Mouse (Mus musculus) intestine, postnatal 0 days (tissue): ENCODE results near the gene Ggta1. TPM values are rescaled to one million over a fixed set of nuclear protein-coding genes. Genes with fewer than 3 reads are reported as not detected.

Experiments used
- ATAC-seq: fragments of 200-750 bp; cut with Nextera tagmentation; 2 replicates; pipeline ENCODE4 v1.8.0; 2017; ENCODE audit warnings: mild to moderate bottlenecking, moderate TSS enrichment, moderate library complexity
- H3K27ac ChIP-seq: fragments of 300-500 bp; sonication (generic); 2 replicates; pipeline ENCODE4 v1.5.1; 2014; ENCODE audit warnings: mild to moderate bottlenecking, low read depth, low read length, moderate library complexity
- H3K27me3 ChIP-seq: fragments of 300-500 bp; sonication (generic); replicated peaks from 2 replicates; pipeline ENCODE4 v1.6.1; 2014; ENCODE audit warnings: low read length, mixed read lengths; ENCODE audit not compliant: control insufficient read depth, insufficient read depth
- H3K36me3 ChIP-seq: fragments of 300-500 bp; sonication (generic); 2 replicates; pipeline ENCODE4 v1.6.1; 2014; ENCODE audit warnings: mild to moderate bottlenecking, moderate library complexity; ENCODE audit not compliant: control insufficient read depth, insufficient read depth
- H3K4me1 ChIP-seq: fragments of 300-500 bp; sonication (generic); replicated peaks from 2 replicates; pipeline ENCODE4 v1.6.1; 2014; ENCODE audit warnings: antibody characterized with exemption, low read length, mixed read lengths; ENCODE audit not compliant: control insufficient read depth, insufficient read depth
- H3K4me2 ChIP-seq: fragments of 300-500 bp; sonication (generic); replicated peaks from 2 replicates; pipeline ENCODE4 v1.6.1; 2014; ENCODE audit warnings: low read depth, mild to moderate bottlenecking, moderate library complexity
- H3K4me3 ChIP-seq: fragments of 300-500 bp; sonication (generic); 2 replicates; pipeline ENCODE4 v1.5.1; 2014; ENCODE audit warnings: low read depth, low read length
- H3K9ac ChIP-seq: fragments of 300-500 bp; sonication (generic); 2 replicates; pipeline ENCODE4 v1.6.1; 2014; ENCODE audit warnings: mild to moderate bottlenecking, low read depth, low read length
- H3K9me3 ChIP-seq: fragments of 300-500 bp; sonication (generic); 2 replicates; pipeline ENCODE4 v1.6.1; 2016; ENCODE audit warnings: mixed run types; ENCODE audit not compliant: control insufficient read depth
- CTCF ChIP-seq: sonication (generic); IDR thresholded peaks from 2 replicates; pipeline ENCODE4 v1.5.1; 2016; ENCODE audit warnings: low read depth, mild to moderate bottlenecking, control low read depth, antibody characterized with exemption, moderate library complexity
- WGBS: fragments of 180-500 bp; shearing (Covaris S2); extraction: QIAGEN DNeasy Blood & Tissue Kit; methylation state at CpG from one replicate; pipeline ENCODE4 v1.1.7; 2014; 5-methylcytosine and 5-hydroxymethylcytosine counted together
- polyA plus RNA-seq: library from polyadenylated mRNA; unstranded; fragments of >200 nt; fragmentation: Nextera tagmentation; extraction: Ambion mirVana; gene quantifications from 2 replicates; pipeline ENCODE4 v1.2.1, GENCODE M21; 2015

The Ggta1 gene
- 6.4 and 7.0 TPM in 2 replicates for polyA plus RNA-seq

DNA sequence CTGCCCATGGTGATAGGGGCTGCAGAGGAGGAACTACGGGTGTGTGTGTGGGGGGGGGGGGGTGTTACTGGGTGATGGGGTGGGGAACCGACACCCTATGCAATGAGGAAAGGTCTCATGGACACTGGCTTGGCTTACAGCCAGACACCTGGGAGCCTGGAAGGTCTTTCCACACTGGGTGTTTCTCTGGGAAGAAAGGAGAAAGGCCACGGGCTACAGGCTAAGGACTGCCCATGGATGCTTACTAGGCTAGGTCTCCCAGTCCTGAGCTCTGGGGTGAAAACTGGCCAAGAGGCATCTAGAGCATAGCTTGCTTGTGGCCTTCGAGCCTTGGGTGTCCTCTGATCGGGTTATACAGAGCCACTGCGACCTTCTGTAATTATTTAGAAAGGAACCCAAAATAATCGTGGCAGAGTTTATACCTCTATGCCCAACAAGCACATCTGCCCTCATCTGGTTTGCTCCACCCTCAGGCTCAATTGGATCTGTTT is at the start of gene Ggta1:
Gene Ggta1 (minus strand): TSS at position 441 of the 491 bp plus-strand sequence.
- H3K4me1 ChIP-seq = no peaks in the 10 kb centered on the region
- peak within 1 kb of the TSS; percentile 71 for H3K4me2 ChIP-seq
- H3K4me3 ChIP-seq = peak within 1 kb of the TSS; percentile 44
- H3K9ac ChIP-seq = peak within 1 kb of the TSS; percentile 51
- no peak for ATAC-seq
- 30% methylated on average over 7 of the region's 7 CpGs for WGBS
- no peaks in the 10 kb centered on the region for H3K36me3 ChIP-seq
- peak within 1 kb of the TSS; percentile 76 for H3K27ac ChIP-seq
- H3K9me3 ChIP-seq = no peaks in the 10 kb centered on the region
- peaks cover 19% of the 10 kb centered on the region for H3K27me3 ChIP-seq
- TF ChIP-seq CTCF = no peak

DNA sequence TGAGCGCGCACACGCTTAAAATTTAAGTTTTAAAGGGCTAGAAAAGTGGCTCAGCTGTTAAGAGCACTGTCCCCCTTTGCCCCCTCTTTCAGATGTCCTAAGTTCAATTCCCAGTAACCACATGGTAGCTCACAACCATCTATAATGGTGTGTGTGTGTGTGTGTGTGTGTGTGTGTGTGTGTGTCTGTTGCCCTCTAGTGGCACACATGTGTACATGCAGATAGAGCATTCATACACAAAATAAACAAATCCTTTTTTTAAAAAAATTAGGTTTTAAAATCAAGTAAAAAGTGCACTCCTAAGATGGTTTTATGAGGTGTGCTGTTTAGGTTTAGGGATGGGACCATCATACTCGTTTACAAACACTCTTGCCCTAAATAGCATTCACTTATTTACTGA is 49.2 kb upstream of the Ggta1 start:
- Histone ChIP-seq H3K27ac (no peak overlapping the region), H3K36me3 (no peaks in the 10 kb centered on the region), H3K4me1 (0 out of 2 replicates have a peak, but pooled peaks cover 5% of the 10 kb centered on the region), H3K9ac (no peak overlapping the region), H3K27me3 (no peaks in the 10 kb centered on the region), H3K9me3 (no peaks in the 10 kb centered on the region), H3K4me3 (no peak overlapping the region), H3K4me2 (no peak overlapping the region)
- no peak for ATAC-seq
- whole genome bisulfite sequencing = 98% methylated on average over 4 of the region's 4 CpGs
- peak; percentile 64 for TF ChIP-seq CTCF

DNA sequence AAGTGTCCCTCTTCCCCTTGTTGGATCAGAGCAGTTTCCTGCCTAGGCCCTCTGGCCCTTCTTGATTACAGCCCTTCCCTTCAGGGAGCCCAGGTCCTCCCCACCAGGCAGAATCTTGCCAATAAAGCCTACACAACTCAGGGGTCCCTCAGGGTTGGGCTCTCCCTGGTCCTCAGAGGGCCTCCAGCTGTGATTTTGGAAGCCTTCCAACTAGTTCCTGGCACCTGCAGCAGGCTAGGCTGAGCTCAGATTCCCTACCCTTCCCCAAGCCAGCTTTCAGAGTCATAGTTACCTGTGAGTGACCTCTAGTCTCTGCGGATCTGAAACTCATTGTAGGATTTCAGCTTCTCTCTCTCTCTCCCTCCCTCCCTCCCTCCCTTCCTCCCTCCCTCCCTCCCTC is 47.9 kb upstream of the Ggta1 start:
- WGBS = 38% methylated on average over 1 of the region's 1 CpGs
- peaks cover 5% of the 10 kb centered on the region; the same call in 1 of the 2 replicates for H3K4me1 ChIP-seq
- no peak overlapping the region for H3K4me2 ChIP-seq
- H3K9ac ChIP-seq = no peak overlapping the region
- H3K4me3 ChIP-seq = no peak overlapping the region
- TF ChIP-seq CTCF = no peak
- H3K36me3 ChIP-seq = no peaks in the 10 kb centered on the region
- no peaks in the 10 kb centered on the region for H3K9me3 ChIP-seq
- H3K27me3 ChIP-seq = no peaks in the 10 kb centered on the region
- no peak overlapping the region for H3K27ac ChIP-seq
- ATAC-seq = no peak

DNA sequence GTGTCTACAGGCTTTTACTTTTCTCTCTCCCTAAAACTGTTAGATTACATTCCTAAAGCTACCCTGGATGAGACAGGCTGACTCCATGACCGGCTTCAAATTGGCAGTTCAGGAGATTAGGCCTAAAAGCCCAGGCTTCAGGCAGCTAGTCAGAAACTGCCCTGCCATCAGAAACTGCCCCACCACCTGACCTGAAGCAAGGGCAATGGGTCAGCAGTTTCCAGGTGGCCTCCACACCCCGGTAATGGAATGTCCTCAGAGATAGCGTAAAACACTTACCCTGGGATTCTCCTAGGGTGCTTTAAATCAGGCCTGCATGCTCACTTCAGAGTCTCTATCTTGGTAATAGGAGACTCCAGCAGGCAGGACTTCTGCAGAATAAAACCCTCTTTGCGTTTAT is 46.9 kb upstream of the Ggta1 start:
- WGBS = 58% methylated on average over 4 of the region's 4 CpGs
- H3K9ac ChIP-seq = no peak overlapping the region
- no peak for ATAC-seq

DNA sequence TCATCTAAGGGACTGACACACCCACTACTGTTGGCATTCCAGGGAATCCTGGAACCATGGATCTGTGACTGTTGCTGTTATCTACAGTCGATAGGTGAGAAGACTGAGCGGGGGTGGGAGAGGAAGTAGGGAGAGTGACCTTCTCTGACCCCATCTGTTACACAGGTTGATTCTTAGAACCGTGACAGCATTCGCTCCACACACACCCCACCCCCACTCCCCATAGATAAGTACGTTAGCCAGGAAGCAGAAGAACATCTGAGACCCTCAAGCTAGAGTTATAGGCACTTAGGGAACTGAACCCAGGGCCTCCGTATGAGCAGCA is 46.3 kb upstream of the Ggta1 start:
- Histone ChIP-seq H3K27ac (no peak overlapping the region), H3K4me1 (peaks cover 5% of the 10 kb centered on the region; the same call in 1 of the 2 replicates), H3K4me3 (no peak overlapping the region), H3K4me2 (no peak overlapping the region), H3K9me3 (no peaks in the 10 kb centered on the region), H3K36me3 (no peaks in the 10 kb centered on the region), H3K27me3 (no peaks in the 10 kb centered on the region), H3K9ac (no peak overlapping the region)
- 32% methylated on average over 6 of the region's 6 CpGs for WGBS
- ATAC-seq = 0 out of 2 replicates have a peak, but pooled peaks have one; percentile 11
- no peak for TF ChIP-seq CTCF

More for the DNA sequence above, 46.9 kb upstream of the Ggta1 start:
- H3K36me3 ChIP-seq = no peaks in the 10 kb centered on the region
- TF ChIP-seq CTCF = no peak
- H3K27ac ChIP-seq = no peak overlapping the region
- no peak overlapping the region for H3K4me3 ChIP-seq
- no peak overlapping the region for H3K4me2 ChIP-seq
- H3K27me3 ChIP-seq = no peaks in the 10 kb centered on the region
- H3K9me3 ChIP-seq = no peaks in the 10 kb centered on the region
- peaks cover 5% of the 10 kb centered on the region; the same call in 1 of the 2 replicates for H3K4me1 ChIP-seq

DNA sequence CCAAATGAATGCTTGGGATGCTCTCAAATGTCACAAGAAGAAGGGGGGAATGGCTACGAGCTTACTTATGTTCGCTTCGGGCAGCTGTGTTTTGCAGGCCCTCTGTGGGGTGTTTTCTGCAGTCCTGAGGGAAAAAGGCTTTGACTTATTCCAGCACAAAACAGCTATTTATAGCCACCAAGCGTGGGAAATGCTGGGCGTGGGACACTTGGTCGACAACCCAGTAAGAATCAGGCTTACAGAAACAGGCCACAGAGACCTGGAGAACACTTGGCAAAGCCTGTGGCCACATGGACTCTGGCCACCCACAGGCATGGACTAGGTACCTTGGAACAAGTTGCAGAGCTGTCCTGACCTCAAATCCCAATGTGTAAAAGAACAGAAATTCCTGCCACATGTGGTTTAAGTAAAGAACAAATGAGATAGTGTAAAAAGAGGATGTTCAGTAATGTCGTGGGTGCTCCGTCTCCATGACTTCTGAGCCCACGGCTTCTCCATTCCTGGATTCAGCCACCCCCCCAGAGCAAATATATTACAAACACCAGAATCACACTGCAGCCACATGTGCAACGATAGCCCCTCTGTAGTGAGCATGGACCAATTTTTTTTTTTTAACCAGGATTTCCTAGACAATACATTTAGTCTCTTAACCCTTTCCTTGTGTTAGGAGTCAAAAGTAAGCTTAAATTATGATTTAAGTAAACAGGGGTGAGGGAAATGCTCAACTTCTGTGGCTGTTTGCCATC is 45.7 kb upstream of the Ggta1 start:
- 31% methylated on average over 10 of the region's 10 CpGs for WGBS
- Histone ChIP-seq H3K4me1 (peaks cover 5% of the 10 kb centered on the region; the same call in 1 of the 2 replicates), H3K27me3 (no peaks in the 10 kb centered on the region), H3K4me2 (no peak overlapping the region), H3K9ac (no peak overlapping the region), H3K4me3 (no peak overlapping the region), H3K27ac (no peak overlapping the region; the same call in 1 of the 2 replicates), H3K36me3 (no peaks in the 10 kb centered on the region), H3K9me3 (no peaks in the 10 kb centered on the region)
- TF ChIP-seq CTCF = no peak
- ATAC-seq = no peak
